Mouse (Mus musculus) heart, postnatal 4 days (tissue): ENCODE measurements at regions not wholly inside any gene's neighbourhood (a gene's known extent, or its start where the extent isn't known, plus 50 kb on each side); places are given as distances from the start of the nearest gene placed in this dataset.
"Not testable (repeated sequence)": the region's sequence is repeated elsewhere in the genome, so short reads cannot be mapped to it uniquely, and the experiment has no call there.

Experiments used
- DNase-seq: peaks from one replicate; pipeline ENCODE4 v3.0.0; 2021

DNA sequence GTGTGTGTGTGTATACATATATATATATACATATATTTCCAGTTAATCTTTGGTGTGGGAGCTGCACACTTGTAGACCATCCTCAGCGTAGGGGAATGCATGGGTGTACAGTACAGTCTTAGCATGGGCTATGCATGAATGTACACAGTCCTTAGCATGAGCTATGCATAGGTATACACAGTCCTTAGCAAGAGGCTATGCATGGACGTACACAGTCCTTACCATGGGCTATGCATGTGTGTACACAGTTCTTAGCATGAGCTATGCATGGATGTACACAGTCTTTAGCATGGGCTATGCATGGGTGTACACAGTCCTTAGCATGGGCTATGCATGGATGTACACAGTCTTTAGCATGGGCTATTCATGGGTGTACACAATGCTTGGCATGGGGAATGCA is 70.5 kb downstream of the Rchy1 start:
- DNase-seq = no peak

DNA sequence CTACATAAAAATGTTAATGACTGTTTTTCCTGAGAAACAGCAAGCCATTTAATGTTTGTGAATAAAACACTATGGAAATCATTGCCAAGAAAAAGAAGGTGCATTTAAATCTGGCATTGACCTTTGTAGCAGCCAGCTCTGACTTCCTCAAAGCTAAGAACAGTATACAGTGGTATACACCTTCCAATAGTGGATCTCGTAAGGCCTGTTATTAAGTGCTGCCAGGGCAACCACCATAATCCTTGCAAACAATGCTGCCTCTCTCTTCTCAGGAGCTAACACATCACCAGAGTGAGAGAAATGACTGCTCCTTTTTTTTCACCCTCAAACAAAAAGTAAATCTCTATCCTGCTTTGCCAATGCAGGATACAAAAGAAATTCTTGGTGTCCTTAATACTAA is 81.1 kb downstream of the Rchy1 start:
- DNase-seq = no peak

DNA sequence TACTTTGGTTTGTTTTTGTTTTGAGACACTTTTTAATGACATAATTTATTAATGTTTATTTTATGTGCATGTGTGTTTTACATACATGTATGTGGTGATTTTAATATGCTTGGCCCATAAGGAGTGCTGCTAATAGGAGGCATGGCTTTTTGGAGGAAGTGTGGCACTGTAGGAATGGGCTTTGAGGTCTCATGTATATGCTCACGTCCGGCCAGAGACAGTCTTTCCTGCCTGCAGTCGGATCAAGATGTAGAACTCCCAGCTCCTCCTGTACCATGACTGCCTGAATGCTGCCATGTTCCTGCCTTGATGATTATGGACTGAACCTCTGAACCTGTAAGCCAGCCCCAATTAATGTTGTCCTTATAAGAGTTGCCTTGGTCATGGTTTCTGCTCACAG is 82.6 kb downstream of the Rchy1 start:
- DNase-seq = no peak

DNA sequence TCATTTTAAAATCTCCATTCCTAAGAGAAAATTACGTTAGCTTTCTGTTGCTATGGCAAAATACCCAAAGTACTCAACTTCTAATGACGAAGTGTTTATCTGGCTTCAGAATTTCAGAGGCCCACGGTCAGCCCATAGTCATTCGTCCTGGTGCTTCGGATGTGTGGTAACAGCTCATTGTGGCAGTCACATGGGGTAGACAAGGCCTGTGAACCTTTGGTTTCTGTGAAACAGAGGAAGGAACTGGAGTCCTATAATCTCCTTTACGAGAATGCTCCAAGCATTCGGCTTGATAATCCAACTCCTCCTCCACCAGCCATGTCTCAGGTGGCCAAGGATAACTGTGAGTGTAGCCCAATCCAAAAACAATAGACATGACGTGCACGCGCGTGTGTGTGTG is 84.2 kb downstream of the Rchy1 start:
- DNase-seq = no peak

- no peak for DNase-seq
Measured at GRCm38 (mm10) chr5:91876682-91877031, 86.2 kb downstream of the Rchy1 start.

- DNase-seq = no peak
Measured at GRCm38 (mm10) chr5:91875875-91876681, 86.8 kb downstream of the Rchy1 start.

GRCm38 (mm10) chr5:91872816-91873215 is 90.1 kb downstream of the Rchy1 start:
- DNase-seq = no peak

DNA sequence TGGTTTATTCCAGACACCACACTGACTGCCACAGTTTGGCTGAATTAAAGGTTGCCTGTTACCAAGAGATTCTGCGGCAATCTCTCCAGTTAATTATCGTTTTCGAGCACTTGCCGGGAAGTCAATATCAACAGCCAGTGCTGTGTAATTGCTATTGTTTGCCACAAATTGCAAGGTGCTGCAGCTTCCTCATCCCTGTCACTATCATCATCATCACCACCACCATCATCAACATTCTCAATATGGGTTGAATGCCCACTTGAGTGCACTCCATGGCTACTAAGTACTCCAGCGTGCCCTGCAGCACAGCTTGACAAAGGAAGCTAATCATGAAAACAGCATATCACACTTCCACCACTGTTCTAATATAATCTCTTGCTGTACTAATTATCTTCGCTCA is 93.1 kb downstream of the Rchy1 start:
- no peak for DNase-seq

GRCm38 (mm10) chr5:91866184-91866583 is 96.7 kb downstream of the Rchy1 start:
- no peak for DNase-seq

GRCm38 (mm10) chr5:91865365-91865764 is 97.5 kb downstream of the Rchy1 start:
- no peak for DNase-seq

- no peak for DNase-seq
Measured at GRCm38 (mm10) chr5:91862843-91863242, 100.0 kb downstream of the Rchy1 start.

DNA sequence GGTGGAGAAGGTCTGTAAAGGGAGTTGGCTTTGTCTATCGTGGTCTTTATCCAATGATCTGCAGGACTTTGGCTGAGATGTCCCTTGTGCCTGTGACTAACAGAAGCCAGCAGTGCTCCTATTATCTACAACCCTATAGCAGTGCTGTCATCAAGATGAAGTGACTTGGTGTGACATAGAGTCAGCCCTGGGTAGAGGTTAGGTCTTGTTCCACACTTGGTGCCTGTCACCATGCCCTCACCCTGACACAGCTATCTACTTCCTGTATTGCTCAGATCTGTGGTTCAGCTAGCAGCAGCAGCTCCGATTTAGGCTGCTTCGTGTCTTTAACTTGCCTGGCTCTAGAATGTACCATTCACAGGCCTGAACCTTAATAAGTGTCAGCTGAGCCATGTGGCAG is 100.6 kb downstream of the Rchy1 start:
- DNase-seq = no peak

GRCm38 (mm10) chr5:91861440-91862187 is 101.3 kb downstream of the Rchy1 start:
- DNase-seq = peak; percentile 43

DNA sequence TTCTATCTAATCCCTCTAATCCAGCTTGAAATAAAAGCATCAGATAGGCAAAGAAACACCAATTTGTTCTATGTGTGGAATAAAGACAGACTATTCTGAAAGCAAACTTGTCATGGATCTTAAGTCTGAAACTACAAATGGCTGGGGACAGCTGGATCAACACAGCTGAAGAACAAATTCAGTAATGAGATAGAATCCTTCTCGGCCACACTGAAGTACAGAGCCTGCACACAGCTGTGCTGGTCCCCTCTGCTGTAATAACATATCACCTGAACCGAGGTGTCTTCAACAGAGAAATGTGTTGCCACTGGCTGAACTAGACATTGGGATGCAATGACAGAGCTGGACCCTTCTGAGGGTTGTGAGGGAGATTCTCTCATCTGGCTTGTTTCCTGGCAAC is 102.4 kb downstream of the Rchy1 start:
- DNase-seq = no peak

- DNase-seq = no peak
Measured at GRCm38 (mm10) chr5:91852330-91852729, 110.5 kb downstream of the Rchy1 start.

- not testable (repeated sequence) for DNase-seq
Measured at GRCm38 (mm10) chr5:91850862-91851569, 111.9 kb downstream of the Rchy1 start.

- no peak for DNase-seq
Measured at GRCm38 (mm10) chr5:91850440-91850839, 112.4 kb downstream of the Rchy1 start.

DNA sequence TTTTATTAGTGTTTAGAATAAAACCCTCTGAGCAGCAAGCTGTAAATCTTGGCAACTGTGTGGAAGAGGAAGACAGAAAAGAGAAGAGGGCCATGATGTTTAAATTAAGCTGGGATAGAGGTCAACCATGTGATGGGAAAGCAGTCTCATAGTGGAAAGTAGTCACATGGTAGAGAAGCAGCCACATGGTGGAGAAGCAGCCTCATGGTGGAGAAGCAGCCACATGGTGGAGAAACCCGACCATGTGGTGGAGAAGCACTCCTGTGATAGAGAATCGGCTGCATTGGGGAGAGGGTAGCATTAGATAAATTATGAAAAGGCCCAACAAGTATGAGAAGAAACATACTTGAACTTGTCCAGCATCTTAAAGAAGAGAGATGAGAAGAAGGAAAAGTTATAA is 113.3 kb downstream of the Rchy1 start:
- DNase-seq = no peak

DNA sequence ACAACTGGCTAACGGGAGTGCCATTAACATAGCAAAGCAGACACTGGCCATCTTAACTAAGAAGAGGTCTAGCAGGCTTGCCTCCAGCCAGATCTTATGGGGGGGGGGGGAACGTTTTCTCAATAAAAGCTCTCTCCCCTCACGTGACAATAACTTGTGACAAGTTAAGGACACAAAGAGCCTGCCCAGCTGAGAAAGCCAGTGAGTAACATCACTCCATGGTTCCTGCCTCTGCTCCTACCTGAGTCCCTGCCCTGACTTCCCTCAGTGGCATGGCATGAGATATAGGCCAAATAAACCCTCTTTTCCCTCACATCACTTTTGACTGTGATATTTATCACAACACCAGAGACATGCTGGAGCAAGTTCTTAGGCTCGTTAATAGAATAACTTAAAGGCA is 113.8 kb downstream of the Rchy1 start:
- DNase-seq = no peak

- DNase-seq = no peak
Measured at GRCm38 (mm10) chr5:91848528-91848927, 114.3 kb downstream of the Rchy1 start.

- DNase-seq = no peak
Measured at GRCm38 (mm10) chr5:91843044-91843443, 119.8 kb downstream of the Rchy1 start.

- no peak for DNase-seq
Measured at GRCm38 (mm10) chr5:91841066-91841465, 121.8 kb downstream of the Rchy1 start.

GRCm38 (mm10) chr5:91828481-91828880 is 134.4 kb downstream of the Rchy1 start:
- no peak for DNase-seq

DNA sequence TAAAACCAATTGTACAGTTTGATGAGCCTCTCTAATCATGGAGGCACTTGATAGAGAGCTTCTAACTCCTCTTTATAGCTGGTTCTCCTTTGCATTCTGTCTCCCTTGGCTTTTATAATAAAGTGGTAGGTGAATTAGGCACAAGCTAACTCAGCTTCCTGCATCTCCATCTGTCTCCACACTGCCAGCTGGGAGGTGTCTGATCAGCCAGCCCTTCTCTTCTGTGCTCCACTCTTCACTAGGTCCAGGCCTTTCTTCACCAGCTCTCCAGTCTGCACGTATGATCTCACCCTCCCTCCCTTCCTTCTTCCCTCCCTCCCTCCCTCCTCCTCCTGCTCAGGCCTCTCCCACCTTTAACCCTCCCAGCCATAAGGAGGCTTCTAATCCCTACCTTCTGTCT is 136.2 kb downstream of the Rchy1 start:
- no peak for DNase-seq
